ENCODE assay signal across 14 mouse cellular contexts in the genomic region with DNA sequence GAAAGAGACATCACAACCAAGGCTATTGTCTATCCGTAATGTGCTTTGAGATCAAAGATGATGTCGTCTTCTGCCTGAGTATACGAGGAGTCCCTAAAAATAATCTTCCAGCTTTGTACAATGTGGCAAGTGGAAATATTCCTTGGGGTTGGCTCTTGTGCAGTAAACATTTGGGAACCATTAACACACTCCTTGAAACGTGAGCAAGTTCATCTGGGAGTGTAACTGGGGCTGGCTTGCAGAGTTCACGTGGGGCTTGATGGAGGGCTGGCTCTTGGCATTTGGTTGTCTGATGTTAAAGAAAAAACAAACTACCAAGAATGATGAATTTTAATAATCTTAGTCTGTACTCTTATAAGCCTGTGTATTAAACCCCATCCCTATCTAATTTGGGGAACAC.
"Had no signal": no experiment of that assay in that cellular context is flagged by ENCODE, and none has a peak within 500 bp of the region (broad histone marks: within the 10 kb centered on the region; RNA-seq: fewer than 3 reads in every experiment).

No protein-coding gene starts in this region.

- H3K4me2 ChIP-seq: heart, embryonic 11.5 days; heart, embryonic 13.5 days; heart, embryonic 15.5 days; hindbrain, embryonic 13.5 days; hindbrain, embryonic 15.5 days; kidney, embryonic 15.5 days; limb, embryonic 12.5 days; liver, embryonic 11.5 days; liver, embryonic 13.5 days had no signal

- H3K9ac ChIP-seq: heart, embryonic 13.5 days; heart, embryonic 15.5 days; hindbrain, embryonic 13.5 days; hindbrain, embryonic 15.5 days; kidney, embryonic 15.5 days; limb, embryonic 12.5 days; liver, embryonic 13.5 days had no signal

- H3K9me3 ChIP-seq: heart, embryonic 13.5 days; heart, embryonic 15.5 days; hindbrain, embryonic 13.5 days; hindbrain, embryonic 15.5 days; kidney, embryonic 15.5 days; limb, embryonic 10.5 days; limb, embryonic 12.5 days; liver, embryonic 13.5 days had no signal

- H3K4me1 ChIP-seq: hindbrain, embryonic 15.5 days; kidney, embryonic 15.5 days had no signal

- H3K4me3 ChIP-seq: heart, adult 2 months; heart, embryonic 13.5 days; heart, embryonic 15.5 days; hindbrain, embryonic 13.5 days; hindbrain, embryonic 15.5 days; kidney, embryonic 15.5 days; limb, embryonic 10.5 days; limb, embryonic 12.5 days; liver, embryonic 13.5 days had no signal

- DNase-seq: heart, adult 11 months had no signal

- H3K27me3 ChIP-seq: hindbrain, embryonic 13.5 days; hindbrain, embryonic 15.5 days; kidney, embryonic 15.5 days; limb, embryonic 12.5 days had no signal

- H3K36me3 ChIP-seq: heart, embryonic 13.5 days; heart, embryonic 15.5 days; hindbrain, embryonic 13.5 days; hindbrain, embryonic 15.5 days; kidney, embryonic 15.5 days; limb, embryonic 10.5 days; limb, embryonic 12.5 days; liver, embryonic 13.5 days had no signal

- H3K27ac ChIP-seq: heart, adult 2 months; heart, embryonic 13.5 days; heart, embryonic 15.5 days; hindbrain, embryonic 13.5 days; hindbrain, embryonic 15.5 days; hindbrain, postnatal 0 days; kidney, embryonic 15.5 days; kidney, postnatal 0 days; limb, embryonic 10.5 days; limb, embryonic 12.5 days; liver, embryonic 13.5 days had no signal
